In the genomic region with DNA sequence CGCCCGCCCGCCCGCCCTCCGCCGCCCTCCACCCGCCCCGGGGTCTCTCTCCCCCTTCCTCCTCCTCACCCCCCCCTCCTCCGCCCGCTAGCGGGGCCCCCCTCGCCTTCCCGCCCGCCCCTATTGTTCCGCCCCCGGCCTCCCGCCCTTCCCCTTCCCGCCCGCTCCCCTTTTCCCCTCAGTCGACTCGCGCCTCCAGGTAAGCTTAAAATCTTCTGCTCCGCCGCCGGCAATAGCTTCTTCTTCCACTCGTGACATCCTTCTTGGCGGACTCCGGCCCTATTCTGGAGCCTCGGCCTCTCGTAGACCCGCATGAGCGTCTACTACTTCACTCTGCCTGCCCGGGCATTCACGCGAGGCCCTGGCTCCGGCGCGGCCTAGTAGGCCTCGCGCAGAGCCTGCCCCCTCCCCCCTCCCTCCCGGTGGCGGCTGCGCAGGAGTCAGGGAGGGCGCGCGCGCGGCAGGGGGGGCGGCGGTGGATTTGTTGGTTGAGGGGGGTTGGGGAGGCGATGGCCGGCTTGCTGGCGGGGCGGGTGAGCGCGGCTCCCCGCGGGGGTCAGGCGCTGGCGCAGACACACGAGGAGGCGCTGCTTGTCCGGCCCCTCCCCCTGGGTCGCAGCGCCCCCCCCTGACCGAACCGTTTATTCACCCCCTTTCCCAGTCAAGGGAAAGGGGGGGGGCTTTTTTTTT, we compare ENCODE assay signal across 8 mouse cellular contexts. TPM values are rescaled to one million over a fixed set of nuclear protein-coding genes. Genes with fewer than 3 reads are reported as not detected.
DNase-seq lines count a peak whose midpoint lies in the region; ATAC-seq and TF ChIP-seq lines count a peak whose summit lies in the region.

No protein-coding gene starts in this region.

- peak overlapping the region; percentile 82 for H3K9ac ChIP-seq in embryonic facial prominence, embryonic 14.5 days (ENCODE audit: low read depth, low read length)
- peak overlapping the region; percentile 97 for H3K9ac ChIP-seq in kidney, embryonic 14.5 days (ENCODE audit: low read depth, low read length)
- peak overlapping the region; percentile 94 for H3K9ac ChIP-seq in limb, embryonic 14.5 days (ENCODE audit: low read depth, low read length, severe bottlenecking)
- peak overlapping the region; percentile 88 for H3K9ac ChIP-seq in midbrain, embryonic 15.5 days

- no peaks in the 10 kb centered on the region for H3K9me3 ChIP-seq in embryonic facial prominence, embryonic 14.5 days (ENCODE audit: control insufficient read depth, low read length)
- H3K9me3 ChIP-seq in kidney, embryonic 14.5 days (ENCODE audit: control insufficient read depth, low read length) = no peaks in the 10 kb centered on the region
- H3K9me3 ChIP-seq in limb, embryonic 14.5 days (ENCODE audit: control insufficient read depth, low read length) = no peaks in the 10 kb centered on the region
- H3K9me3 ChIP-seq in midbrain, embryonic 15.5 days = no peaks in the 10 kb centered on the region

- TF ChIP-seq POLR2A in limb, embryonic 14.5 days (IDR thresholded peaks at IDR 0.05; ENCODE audit: borderline replicate concordance, extremely low read depth, insufficient read depth, insufficient read length) = no peak

- WGBS in embryonic facial prominence, embryonic 14.5 days = 0% methylated on average over 19 of the region's 67 CpGs
- under 1% methylated on average over 30 of the region's 67 CpGs for WGBS in kidney, embryonic 14.5 days
- WGBS in limb, embryonic 14.5 days = 2% methylated on average over 22 of the region's 67 CpGs
- under 1% methylated on average over 35 of the region's 67 CpGs for WGBS in midbrain, embryonic 15.5 days

- peak overlapping the region; percentile 75 for H3K4me2 ChIP-seq in embryonic facial prominence, embryonic 14.5 days (ENCODE audit: low read depth, low read length)
- peak overlapping the region; percentile 53 for H3K4me2 ChIP-seq in kidney, embryonic 14.5 days (replicated peaks; ENCODE audit: low read depth, low read length)
- peak overlapping the region; percentile 52 for H3K4me2 ChIP-seq in limb, embryonic 14.5 days (replicated peaks; ENCODE audit: low read depth, low read length, severe bottlenecking)
- peak overlapping the region; percentile 65 for H3K4me2 ChIP-seq in midbrain, embryonic 15.5 days

- peaks cover 15% of the 10 kb centered on the region for H3K4me1 ChIP-seq in embryonic facial prominence, embryonic 14.5 days (ENCODE audit: control insufficient read depth, insufficient read depth, low read length)
- H3K4me1 ChIP-seq in kidney, embryonic 14.5 days (ENCODE audit: control insufficient read depth, insufficient read depth, low read length) = peaks cover 11% of the 10 kb centered on the region; the same call in 1 of the 2 replicates
- H3K4me1 ChIP-seq in limb, embryonic 14.5 days (ENCODE audit: control insufficient read depth, insufficient read depth, low read length) = peaks cover 7% of the 10 kb centered on the region; the same call in 1 of the 2 replicates
- H3K4me1 ChIP-seq in midbrain, embryonic 15.5 days = peaks cover 17% of the 10 kb centered on the region

- H3K4me3 ChIP-seq in embryonic facial prominence, embryonic 14.5 days (ENCODE audit: low read depth, low read length) = peak overlapping the region; percentile 58
- H3K4me3 ChIP-seq in kidney, embryonic 14.5 days (ENCODE audit: low read length) = peak overlapping the region; percentile 93
- peak overlapping the region; percentile 84 for H3K4me3 ChIP-seq in limb, embryonic 14.5 days (replicated peaks; ENCODE audit: low read length)
- peak overlapping the region; percentile 93 for H3K4me3 ChIP-seq in midbrain, embryonic 15.5 days

- H3K27me3 ChIP-seq in embryonic facial prominence, embryonic 14.5 days (replicated peaks; ENCODE audit: control insufficient read depth, insufficient read depth, low read length) = no peaks in the 10 kb centered on the region
- H3K27me3 ChIP-seq in kidney, embryonic 14.5 days (ENCODE audit: control insufficient read depth, insufficient read depth, low read length) = no peaks in the 10 kb centered on the region
- no peaks in the 10 kb centered on the region for H3K27me3 ChIP-seq in limb, embryonic 14.5 days (ENCODE audit: control insufficient read depth, insufficient read depth, low read length)
- no peaks in the 10 kb centered on the region for H3K27me3 ChIP-seq in midbrain, embryonic 15.5 days (replicated peaks)

- peak; percentile 64 for ATAC-seq in embryonic facial prominence, embryonic 14.5 days (ENCODE audit: low read depth)
- ATAC-seq in kidney, embryonic 14.5 days (ENCODE audit: low FRiP score, low TSS enrichment) = peak; percentile 70
- peak; percentile 62 for ATAC-seq in limb, embryonic 14.5 days (ENCODE audit: low FRiP score, low read depth)
- ATAC-seq in midbrain, embryonic 15.5 days (replicated peaks) = peak; percentile 85

- peaks cover 28% of the 10 kb centered on the region for H3K36me3 ChIP-seq in embryonic facial prominence, embryonic 14.5 days (ENCODE audit: control insufficient read depth, insufficient read depth, low read length)
- H3K36me3 ChIP-seq in kidney, embryonic 14.5 days (ENCODE audit: control insufficient read depth, insufficient read depth, low read length) = peaks cover 21% of the 10 kb centered on the region
- H3K36me3 ChIP-seq in limb, embryonic 14.5 days (ENCODE audit: control insufficient read depth, insufficient read depth, low read length) = peaks cover 24% of the 10 kb centered on the region
- peaks cover 21% of the 10 kb centered on the region for H3K36me3 ChIP-seq in midbrain, embryonic 15.5 days (replicated peaks)

- peak overlapping the region; percentile 93 for H3K27ac ChIP-seq in embryonic facial prominence, embryonic 14.5 days (replicated peaks; ENCODE audit: low read depth, low read length)
- peak overlapping the region; percentile 99 for H3K27ac ChIP-seq in kidney, embryonic 14.5 days (ENCODE audit: low read depth, low read length)
- peak overlapping the region; percentile 98 for H3K27ac ChIP-seq in limb, embryonic 14.5 days (replicated peaks; ENCODE audit: low read depth, low read length)
- peak overlapping the region; percentile 95 for H3K27ac ChIP-seq in midbrain, embryonic 15.5 days

- peak; percentile 74 for DNase-seq in 3T3-L1 (ENCODE audit: low read depth, low spot score)
- DNase-seq in adrenal gland, postnatal 4 days (ENCODE audit: low spot score in 2 of 2) = peak; percentile 69 to 78
- peak; percentile 89 for DNase-seq in embryonic facial prominence, embryonic 14.5 days (ENCODE audit: low spot score)
- peak; percentile 75 to 80 for DNase-seq in heart, adult 9 months (ENCODE audit: low spot score in 2 of 2)
- peak; percentile 85 for DNase-seq in limb, embryonic 14.5 days (ENCODE audit: low spot score)
- DNase-seq in spleen, adult 18-20 months = peak; percentile 68 to 73

RNA-seq across cellular contexts. Expression of gene Pcbp2, which starts 0.4 kb away (rescaled TPM):
- 100 to 1,000 TPM; 925 to 956 TPM for total RNA-seq in adrenal gland, postnatal 4 days (2021)
- polyA plus RNA-seq in embryonic facial prominence, embryonic 14.5 days (2014; fragmentation: Nextera tagmentation; extraction: Ambion mirVana) = 276 and 279 TPM in 2 replicates
- polyA plus RNA-seq in kidney, embryonic 14.5 days (2014; fragmentation: Nextera tagmentation; extraction: Ambion mirVana) = 305 and 373 TPM in 2 replicates
- 814 and 942 TPM in 2 replicates for polyA plus RNA-seq in limb, embryonic 14.5 days (2012; rRNA removed)
- polyA plus RNA-seq in limb, embryonic 14.5 days (2014; fragmentation: Nextera tagmentation; extraction: Ambion mirVana) = 324 and 328 TPM in 2 replicates
- polyA plus RNA-seq in midbrain, embryonic 15.5 days (2015; fragmentation: Nextera tagmentation; extraction: Ambion mirVana) = 123 and 126 TPM in 2 replicates

RNA-seq across cellular contexts. Expression of gene Prr13, which starts 11.9 kb away (rescaled TPM):
- 10 to 100 TPM; 63.2 to 81.5 TPM for total RNA-seq in adrenal gland, postnatal 4 days (2021)
- 95.9 and 97.6 TPM in 2 replicates for polyA plus RNA-seq in embryonic facial prominence, embryonic 14.5 days (2014; fragmentation: Nextera tagmentation; extraction: Ambion mirVana)
- polyA plus RNA-seq in kidney, embryonic 14.5 days (2014; fragmentation: Nextera tagmentation; extraction: Ambion mirVana) = 87.7 and 92.6 TPM in 2 replicates
- polyA plus RNA-seq in limb, embryonic 14.5 days (2012; rRNA removed) = 67.8 and 74.6 TPM in 2 replicates
- 76.6 and 81.6 TPM in 2 replicates for polyA plus RNA-seq in limb, embryonic 14.5 days (2014; fragmentation: Nextera tagmentation; extraction: Ambion mirVana)
- polyA plus RNA-seq in midbrain, embryonic 15.5 days (2015; fragmentation: Nextera tagmentation; extraction: Ambion mirVana) = 103 and 107 TPM in 2 replicates

RNA-seq across cellular contexts. Expression of gene Amhr2, which starts 25.6 kb away (rescaled TPM):
- total RNA-seq in adrenal gland, postnatal 4 days (2021) = 1 to 10 TPM; 2.8 to 3.1 TPM
- polyA plus RNA-seq in embryonic facial prominence, embryonic 14.5 days (2014; fragmentation: Nextera tagmentation; extraction: Ambion mirVana) = 0.26 and 0.96 TPM in 2 replicates
- polyA plus RNA-seq in kidney, embryonic 14.5 days (2014; fragmentation: Nextera tagmentation; extraction: Ambion mirVana) = 0.51 and 0.95 TPM in 2 replicates
- polyA plus RNA-seq in limb, embryonic 14.5 days (2012; rRNA removed) = 0.53 and 0.67 TPM in 2 replicates
- 0.25 and 1.1 TPM in 2 replicates for polyA plus RNA-seq in limb, embryonic 14.5 days (2014; fragmentation: Nextera tagmentation; extraction: Ambion mirVana)
- polyA plus RNA-seq in midbrain, embryonic 15.5 days (2015; fragmentation: Nextera tagmentation; extraction: Ambion mirVana) = 0.30 and 0.34 TPM in 2 replicates

RNA-seq across cellular contexts. Expression of gene Gm10337, which starts 32.8 kb away (rescaled TPM):
- 1 to 10 TPM in 1 of 2 experiments, not detected in 1; 4.3 TPM for total RNA-seq in adrenal gland, postnatal 4 days (2021)
- polyA plus RNA-seq in embryonic facial prominence, embryonic 14.5 days (2014; fragmentation: Nextera tagmentation; extraction: Ambion mirVana) = 3.2 and 5.2 TPM in 2 replicates
- polyA plus RNA-seq in kidney, embryonic 14.5 days (2014; fragmentation: Nextera tagmentation; extraction: Ambion mirVana) = not detected in 2 replicates
- not detected in 2 replicates for polyA plus RNA-seq in limb, embryonic 14.5 days (2012; rRNA removed)
- polyA plus RNA-seq in limb, embryonic 14.5 days (2014; fragmentation: Nextera tagmentation; extraction: Ambion mirVana) = not detected in 2 replicates
- polyA plus RNA-seq in midbrain, embryonic 15.5 days (2015; fragmentation: Nextera tagmentation; extraction: Ambion mirVana) = 13.8 and 16.1 TPM in 2 replicates

RNA-seq across cellular contexts. Expression of gene Map3k12, which starts 46.1 kb away (rescaled TPM):
- 10 to 100 TPM; 13.2 to 13.4 TPM for total RNA-seq in adrenal gland, postnatal 4 days (2021)
- polyA plus RNA-seq in embryonic facial prominence, embryonic 14.5 days (2014; fragmentation: Nextera tagmentation; extraction: Ambion mirVana) = 13.0 and 15.8 TPM in 2 replicates
- polyA plus RNA-seq in kidney, embryonic 14.5 days (2014; fragmentation: Nextera tagmentation; extraction: Ambion mirVana) = 12.2 and 14.8 TPM in 2 replicates
- polyA plus RNA-seq in limb, embryonic 14.5 days (2012; rRNA removed) = 36.3 and 38.3 TPM in 2 replicates
- polyA plus RNA-seq in limb, embryonic 14.5 days (2014; fragmentation: Nextera tagmentation; extraction: Ambion mirVana) = 15.8 and 18.7 TPM in 2 replicates
- 62.2 and 63.6 TPM in 2 replicates for polyA plus RNA-seq in midbrain, embryonic 15.5 days (2015; fragmentation: Nextera tagmentation; extraction: Ambion mirVana)

Comparison
In these comparisons a context has a peak if more than half of its experiments do, and no peak if none do; other contexts are left out.
1. Peak in every context shown above with its lines: DNase-seq, ATAC-seq, H3K4me3 ChIP-seq and H3K27ac ChIP-seq.